Mouse (Mus musculus) liver, adult 2 months (tissue): ENCODE data around the gene Ltn1.

ENCODE experiments used
- CTCF ChIP-seq: fragments of 200-500 bp; IDR thresholded peaks from 2 replicates; pipeline ENCODE4 v1.5.1; 2011; ENCODE audit warnings: low read depth, low read length, control low read depth
- POLR2A ChIP-seq: fragments of 200-500 bp; IDR thresholded peaks from 2 replicates; pipeline ENCODE4 v1.6.1; 2011; ENCODE audit warnings: low read length, control low read depth; ENCODE audit not compliant: insufficient read depth; ENCODE audit errors: extremely low read depth

GRCm38 (mm10) chr16:87351386-87352105, 80.9 kb downstream of the Ltn1 start:
- TF ChIP-seq POLR2A (no peak), CTCF (no peak)
